Mouse (Mus musculus) testis, adult 2 months (tissue): Measurements from ENCODE around the gene Upb1.

Experiments
- CTCF ChIP-seq: fragments of 200-500 bp; IDR thresholded peaks from 2 replicates; pipeline ENCODE4 v1.5.1; 2012; ENCODE audit warnings: low read depth, mild to moderate bottlenecking, inconsistent platforms, low read length, moderate library complexity; ENCODE audit not compliant: control insufficient read depth, insufficient read depth, insufficient replicate concordance
- POLR2A ChIP-seq: fragments of 200-500 bp; IDR thresholded peaks from 2 replicates; pipeline ENCODE4 v1.6.1; 2012; ENCODE audit warnings: low read depth, mild to moderate bottlenecking, inconsistent platforms, low read length, moderate library complexity; ENCODE audit not compliant: control insufficient read depth

- TF ChIP-seq CTCF (no peak), POLR2A (no peak)
These were observed 22.2 kb upstream of the Upb1 start for GRCm38 (mm10) chr10:75378688-75379087.
